Mouse (Mus musculus) testis, adult 2 months (tissue): ENCODE data around the gene Itm2b.

Source experiments
- CTCF ChIP-seq: fragments of 200-500 bp; IDR thresholded peaks from 2 replicates; pipeline ENCODE4 v1.5.1; 2012; ENCODE audit warnings: low read depth, mild to moderate bottlenecking, inconsistent platforms, low read length, moderate library complexity; ENCODE audit not compliant: control insufficient read depth, insufficient read depth, insufficient replicate concordance
- POLR2A ChIP-seq: fragments of 200-500 bp; IDR thresholded peaks from 2 replicates; pipeline ENCODE4 v1.6.1; 2012; ENCODE audit warnings: low read depth, mild to moderate bottlenecking, inconsistent platforms, low read length, moderate library complexity; ENCODE audit not compliant: control insufficient read depth

DNA sequence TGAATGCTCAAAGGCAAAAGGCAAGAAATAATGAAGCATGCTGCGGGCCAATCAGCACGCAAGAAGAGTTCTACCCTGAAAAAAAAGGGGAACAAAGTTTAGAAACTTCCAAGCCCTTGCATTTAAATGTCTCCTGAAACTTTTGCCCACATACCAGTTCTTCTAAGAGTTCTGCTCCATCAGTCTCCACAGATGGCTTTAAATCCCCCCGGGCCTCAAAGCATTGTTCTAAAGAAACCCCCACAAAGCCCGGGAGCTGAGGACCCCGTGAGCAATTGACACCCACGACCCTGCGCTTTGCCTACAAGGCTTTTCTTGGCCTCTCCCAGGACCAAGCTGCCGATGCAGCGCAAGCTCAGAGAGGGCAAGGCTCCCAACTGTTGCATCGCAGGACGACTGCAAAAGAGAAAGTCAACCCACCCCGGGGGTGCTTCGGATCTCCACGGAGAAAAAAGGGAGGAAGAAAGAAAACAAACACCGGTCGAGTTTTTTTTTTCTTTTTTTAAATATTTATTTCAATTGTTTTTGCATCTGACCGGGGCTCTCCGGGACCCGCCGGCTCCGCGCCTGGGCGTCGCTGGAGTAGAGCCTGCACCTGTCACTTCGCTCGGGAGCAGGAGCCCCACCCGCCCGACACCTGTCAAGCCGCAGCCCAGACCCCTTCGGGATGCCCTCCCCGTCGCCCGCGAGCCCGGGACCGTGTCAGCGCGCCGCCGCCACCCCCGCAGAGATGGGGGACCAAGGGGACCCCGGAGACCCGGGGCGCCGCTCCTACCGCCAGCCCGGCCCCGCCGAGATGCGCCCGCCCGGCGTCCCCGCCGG is 60.2 kb downstream of the Itm2b start:
- no peak for TF ChIP-seq CTCF
- no peak for TF ChIP-seq POLR2A
